Mouse (Mus musculus): ENCODE results near the gene Limk2. TPM values are rescaled to one million over a fixed set of nuclear protein-coding genes. Genes with fewer than 3 reads are reported as not detected.

Gene Limk2
- polyA plus RNA-seq, 1 experiment, result 70.5 TPM

- Histone ChIP-seq H3K27me3 (ENCODE audit: control insufficient read depth, insufficient read depth, low read length) (no peaks in the 10 kb centered on the region), H3K4me3 (ENCODE audit: low read depth, low read length) (no peak overlapping the region), H3K4me1 (ENCODE audit: control insufficient read depth, insufficient read depth, insufficient read length, low read length) (peaks cover 5% of the 10 kb centered on the region; the same call in 1 of the 2 replicates), H3K36me3 (ENCODE audit: control insufficient read depth, insufficient read depth, low read length) (peaks cover 32% of the 10 kb centered on the region), H3K27ac (ENCODE audit: insufficient read depth, low read depth, low read length) (peak overlapping the region; percentile 49)
- no peak for TF ChIP-seq CTCF (IDR thresholded peaks at IDR 0.05; ENCODE audit: extremely low read depth, insufficient read length, insufficient replicate concordance, low read depth, low read length)
- TF ChIP-seq POLR2A (IDR thresholded peaks at IDR 0.05; ENCODE audit: low read depth, low read length), result no peak
- 30% methylated on average over 6 of the region's 6 CpGs for WGBS
Measured at GRCm38 (mm10) chr11:3417795-3418194, 8.8 kb upstream of the Limk2 start.

GRCm38 (mm10) chr11:3416399-3416798 lies 7.4 kb upstream of the Limk2 start:
- Histone ChIP-seq H3K36me3 (ENCODE audit: control insufficient read depth, insufficient read depth, low read length) (peaks cover 29% of the 10 kb centered on the region), H3K27ac (ENCODE audit: insufficient read depth, low read depth, low read length) (no peak overlapping the region), H3K4me3 (ENCODE audit: low read depth, low read length) (no peak overlapping the region), H3K4me1 (ENCODE audit: control insufficient read depth, insufficient read depth, insufficient read length, low read length) (peaks cover 5% of the 10 kb centered on the region; the same call in 1 of the 2 replicates), H3K27me3 (ENCODE audit: control insufficient read depth, insufficient read depth, low read length) (no peaks in the 10 kb centered on the region)
- TF ChIP-seq POLR2A (IDR thresholded peaks at IDR 0.05; ENCODE audit: low read depth, low read length), result no peak
- no peak for TF ChIP-seq CTCF (IDR thresholded peaks at IDR 0.05; ENCODE audit: extremely low read depth, insufficient read length, insufficient replicate concordance, low read depth, low read length)
- 97% methylated on average over 3 of the region's 3 CpGs for WGBS

- no peaks in the 10 kb centered on the region for H3K4me1 ChIP-seq (ENCODE audit: control insufficient read depth, insufficient read depth, insufficient read length, low read length)
- 87% methylated on average over 3 of the region's 3 CpGs for WGBS
- no peaks in the 10 kb centered on the region for H3K27me3 ChIP-seq (ENCODE audit: control insufficient read depth, insufficient read depth, low read length)
- peaks cover 8% of the 10 kb centered on the region for H3K36me3 ChIP-seq (ENCODE audit: control insufficient read depth, insufficient read depth, low read length)
- H3K4me3 ChIP-seq (ENCODE audit: low read depth, low read length), result no peak overlapping the region
- TF ChIP-seq POLR2A (IDR thresholded peaks at IDR 0.05; ENCODE audit: low read depth, low read length) (no peak), CTCF (IDR thresholded peaks at IDR 0.05; ENCODE audit: extremely low read depth, insufficient read length, insufficient replicate concordance, low read depth, low read length) (no peak)
- H3K27ac ChIP-seq (ENCODE audit: insufficient read depth, low read depth, low read length), result no peak overlapping the region
Measured at GRCm38 (mm10) chr11:3412111-3412510, 3.1 kb upstream of the Limk2 start.

GRCm38 (mm10) chr11:3408131-3408996 lies 625 bp downstream of the Limk2 start:
- Histone ChIP-seq H3K4me3 (ENCODE audit: low read depth, low read length) (peak overlapping the region; percentile 82), H3K36me3 (ENCODE audit: control insufficient read depth, insufficient read depth, low read length) (no peaks in the 10 kb centered on the region), H3K27ac (ENCODE audit: insufficient read depth, low read depth, low read length) (peak overlapping the region; percentile 35), H3K4me1 (ENCODE audit: control insufficient read depth, insufficient read depth, insufficient read length, low read length) (peaks cover 6% of the 10 kb centered on the region; the same call in 1 of the 2 replicates), H3K27me3 (ENCODE audit: control insufficient read depth, insufficient read depth, low read length) (no peaks in the 10 kb centered on the region)
- WGBS, result 2% methylated on average over 34 of the region's 34 CpGs
- no peak for TF ChIP-seq POLR2A (IDR thresholded peaks at IDR 0.05; ENCODE audit: low read depth, low read length)
- TF ChIP-seq CTCF (IDR thresholded peaks at IDR 0.05; ENCODE audit: extremely low read depth, insufficient read length, insufficient replicate concordance, low read depth, low read length), result no peak

- Histone ChIP-seq H3K4me1 (ENCODE audit: control insufficient read depth, insufficient read depth, insufficient read length, low read length) (peaks cover 11% of the 10 kb centered on the region; the same call in 1 of the 2 replicates), H3K27ac (ENCODE audit: insufficient read depth, low read depth, low read length) (no peak overlapping the region), H3K4me3 (ENCODE audit: low read depth, low read length) (no peak overlapping the region), H3K36me3 (ENCODE audit: control insufficient read depth, insufficient read depth, low read length) (no peaks in the 10 kb centered on the region), H3K27me3 (ENCODE audit: control insufficient read depth, insufficient read depth, low read length) (no peaks in the 10 kb centered on the region)
- TF ChIP-seq POLR2A (IDR thresholded peaks at IDR 0.05; ENCODE audit: low read depth, low read length) (no peak), CTCF (IDR thresholded peaks at IDR 0.05; ENCODE audit: extremely low read depth, insufficient read length, insufficient replicate concordance, low read depth, low read length) (no peak)
- 51% methylated on average over 7 of the region's 7 CpGs for WGBS
Measured at GRCm38 (mm10) chr11:3404287-3405047, 4.5 kb downstream of the Limk2 start.

- WGBS, result 48% methylated on average over 3 of the region's 3 CpGs
- TF ChIP-seq CTCF (IDR thresholded peaks at IDR 0.05; ENCODE audit: extremely low read depth, insufficient read length, insufficient replicate concordance, low read depth, low read length) (no peak), POLR2A (IDR thresholded peaks at IDR 0.05; ENCODE audit: low read depth, low read length) (no peak)
- H3K27ac ChIP-seq (ENCODE audit: insufficient read depth, low read depth, low read length), result no peak overlapping the region; the same call in 1 of the 2 replicates
- H3K27me3 ChIP-seq (ENCODE audit: control insufficient read depth, insufficient read depth, low read length), result no peaks in the 10 kb centered on the region
- peaks cover 14% of the 10 kb centered on the region for H3K4me1 ChIP-seq (ENCODE audit: control insufficient read depth, insufficient read depth, insufficient read length, low read length)
- no peaks in the 10 kb centered on the region for H3K36me3 ChIP-seq (ENCODE audit: control insufficient read depth, insufficient read depth, low read length)
- H3K4me3 ChIP-seq (ENCODE audit: low read depth, low read length), result no peak overlapping the region
Measured at GRCm38 (mm10) chr11:3403024-3403423, 6.0 kb downstream of the Limk2 start.

GRCm38 (mm10) chr11:3398318-3398717 lies 10.7 kb downstream of the Limk2 start:
- TF ChIP-seq POLR2A (IDR thresholded peaks at IDR 0.05; ENCODE audit: low read depth, low read length), result no peak
- no peak for TF ChIP-seq CTCF (IDR thresholded peaks at IDR 0.05; ENCODE audit: extremely low read depth, insufficient read length, insufficient replicate concordance, low read depth, low read length)
- H3K4me3 ChIP-seq (ENCODE audit: low read depth, low read length), result no peak overlapping the region
- peaks cover 28% of the 10 kb centered on the region for H3K4me1 ChIP-seq (ENCODE audit: control insufficient read depth, insufficient read depth, insufficient read length, low read length)
- peaks cover 15% of the 10 kb centered on the region for H3K36me3 ChIP-seq (ENCODE audit: control insufficient read depth, insufficient read depth, low read length)
- WGBS, result 29% methylated on average over 1 of the region's 1 CpGs
- no peaks in the 10 kb centered on the region for H3K27me3 ChIP-seq (ENCODE audit: control insufficient read depth, insufficient read depth, low read length)
- peak overlapping the region; percentile 95 for H3K27ac ChIP-seq (ENCODE audit: insufficient read depth, low read depth, low read length)
